Mouse (Mus musculus) midbrain, embryonic 11.5 days (tissue): ENCODE results near the gene Ddah1. TPM values are rescaled to one million over a fixed set of nuclear protein-coding genes. Genes with fewer than 3 reads are reported as not detected.

Experiments used
- ATAC-seq: fragments of 200-750 bp; cut with Nextera tagmentation; 2 replicates; pipeline ENCODE4 v1.8.0; 2017; ENCODE audit warnings: moderate TSS enrichment, moderate library complexity; ENCODE audit not compliant: low FRiP score
- DNase-seq: peaks from one replicate; pipeline ENCODE4 v3.0.0; 2015; ENCODE audit warnings: low spot score; ENCODE audit errors: missing footprints
- H3K27ac ChIP-seq: fragments of 300-500 bp; sonication (generic); 2 replicates; pipeline ENCODE4 v1.5.1; 2014; ENCODE audit warnings: low read depth, low read length
- H3K27me3 ChIP-seq: fragments of 300-500 bp; sonication (generic); 2 replicates; pipeline ENCODE4 v1.6.1; 2014; ENCODE audit warnings: mild to moderate bottlenecking, low read length, moderate library complexity, mixed read lengths; ENCODE audit not compliant: control insufficient read depth, insufficient read depth
- H3K36me3 ChIP-seq: fragments of 300-500 bp; sonication (generic); 2 replicates; pipeline ENCODE4 v1.6.1; 2014; ENCODE audit warnings: mild to moderate bottlenecking, low read length, moderate library complexity, mixed read lengths; ENCODE audit not compliant: control insufficient read depth, insufficient read depth
- H3K4me1 ChIP-seq: fragments of 300-500 bp; sonication (generic); 2 replicates; pipeline ENCODE4 v1.6.1; 2014; ENCODE audit warnings: low read length; ENCODE audit not compliant: control insufficient read depth, insufficient read depth
- H3K4me2 ChIP-seq: fragments of 300-500 bp; sonication (generic); 2 replicates; pipeline ENCODE4 v1.6.1; 2014; ENCODE audit warnings: mild to moderate bottlenecking, moderate library complexity
- H3K4me3 ChIP-seq: fragments of 300-500 bp; sonication (generic); 2 replicates; pipeline ENCODE4 v1.5.1; 2014; ENCODE audit warnings: low read depth, low read length
- H3K9ac ChIP-seq: fragments of 300-500 bp; sonication (generic); 2 replicates; pipeline ENCODE4 v1.6.1; 2014; ENCODE audit warnings: low read length
- H3K9me3 ChIP-seq: fragments of 300-500 bp; sonication (generic); 2 replicates; pipeline ENCODE4 v1.6.1; 2016; ENCODE audit warnings: low read length; ENCODE audit not compliant: control insufficient read depth
- WGBS: fragments of 180-500 bp; shearing (Covaris S2); extraction: QIAGEN DNeasy Blood & Tissue Kit; methylation state at CpG from one replicate; pipeline ENCODE4 v1.1.7; 2014; 5-methylcytosine and 5-hydroxymethylcytosine counted together
- polyA plus RNA-seq: library from polyadenylated mRNA; unstranded; fragments of >200 nt; fragmentation: Nextera tagmentation; extraction: Ambion mirVana; gene quantifications from 2 replicates; pipeline ENCODE4 v1.2.1, GENCODE M21; 2014

The Ddah1 gene
- polyA plus RNA-seq, 1 experiment from 2014 or later: 26.8 TPM

DNA sequence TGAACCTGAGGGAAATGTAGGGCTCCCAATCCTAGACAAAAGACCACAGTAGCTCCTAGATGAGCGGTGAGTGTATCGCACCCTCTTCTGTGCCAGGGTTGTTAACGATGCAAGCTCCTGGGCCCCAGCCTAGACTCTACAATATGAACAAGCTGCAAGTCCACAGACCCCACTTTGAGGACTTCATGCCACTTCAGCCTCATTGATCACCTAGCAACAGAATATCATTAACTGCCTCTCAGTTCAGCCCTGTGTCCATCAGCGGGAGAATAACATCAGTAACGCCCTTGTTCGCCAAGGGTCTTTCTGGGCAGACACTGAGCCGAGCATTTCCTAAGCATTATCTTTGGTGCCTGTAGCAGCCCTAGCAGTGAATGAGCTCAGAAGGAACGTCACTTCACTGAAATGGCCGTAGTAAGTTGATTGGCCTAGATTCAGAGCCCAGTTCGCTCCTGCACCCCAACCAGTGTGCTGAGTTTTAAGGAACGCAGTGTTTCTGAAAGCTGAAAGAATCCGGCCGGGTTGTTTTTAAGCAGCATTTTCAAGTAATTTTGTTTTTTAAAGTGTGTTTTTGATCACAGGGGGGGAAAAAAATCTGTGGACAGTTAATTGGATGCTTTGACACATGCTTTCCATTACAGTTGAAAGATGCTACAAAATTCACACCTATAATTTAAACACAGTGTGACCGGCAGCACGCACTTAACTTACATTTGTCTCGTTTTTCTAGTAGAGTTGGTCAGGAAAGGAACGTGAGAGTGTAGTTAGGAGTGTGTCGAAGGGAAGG lies 132.1 kb downstream of the Ddah1 start:
- Histone ChIP-seq H3K4me3 (no peak overlapping the region), H3K36me3 (no peaks in the 10 kb centered on the region), H3K4me1 (peaks cover 15% of the 10 kb centered on the region), H3K9me3 (no peaks in the 10 kb centered on the region), H3K4me2 (peak overlapping the region; percentile 10; the same call in 1 of the 2 replicates), H3K27ac (peak overlapping the region; percentile 49), H3K27me3 (peaks cover 28% of the 10 kb centered on the region), H3K9ac (no peak overlapping the region)
- WGBS: 41% methylated on average over 18 of the region's 18 CpGs
- peak; percentile 93 for DNase-seq
- peak; percentile 94 for ATAC-seq

DNA sequence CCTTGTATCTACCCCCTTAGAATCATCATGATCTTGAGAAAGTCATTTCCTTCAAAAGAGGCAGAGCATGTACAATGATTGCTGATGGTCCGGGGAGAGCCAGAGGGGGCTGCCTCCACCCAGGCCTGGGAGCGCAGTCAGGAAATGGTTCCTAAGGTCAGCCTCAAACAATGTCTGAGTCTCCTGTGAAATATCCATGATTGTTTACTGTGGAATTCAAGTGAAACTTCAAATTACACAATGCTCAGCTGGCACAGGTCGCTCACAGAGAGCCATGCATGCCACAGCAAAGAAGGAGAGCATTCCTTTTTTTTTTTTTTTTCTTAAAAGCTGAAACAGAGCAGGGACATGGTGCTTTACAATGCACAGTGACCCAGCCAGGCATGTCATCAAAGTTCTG lies 134.0 kb downstream of the Ddah1 start:
- H3K9ac ChIP-seq: no peak overlapping the region
- peaks cover 15% of the 10 kb centered on the region for H3K4me1 ChIP-seq
- DNase-seq (no peak), ATAC-seq (no peak)
- H3K27ac ChIP-seq: no peak overlapping the region
- peaks cover 27% of the 10 kb centered on the region for H3K27me3 ChIP-seq
- H3K9me3 ChIP-seq: no peaks in the 10 kb centered on the region
- WGBS: 79% methylated on average over 3 of the region's 3 CpGs
- no peak overlapping the region for H3K4me3 ChIP-seq
- H3K36me3 ChIP-seq: no peaks in the 10 kb centered on the region
- H3K4me2 ChIP-seq: no peak overlapping the region

DNA sequence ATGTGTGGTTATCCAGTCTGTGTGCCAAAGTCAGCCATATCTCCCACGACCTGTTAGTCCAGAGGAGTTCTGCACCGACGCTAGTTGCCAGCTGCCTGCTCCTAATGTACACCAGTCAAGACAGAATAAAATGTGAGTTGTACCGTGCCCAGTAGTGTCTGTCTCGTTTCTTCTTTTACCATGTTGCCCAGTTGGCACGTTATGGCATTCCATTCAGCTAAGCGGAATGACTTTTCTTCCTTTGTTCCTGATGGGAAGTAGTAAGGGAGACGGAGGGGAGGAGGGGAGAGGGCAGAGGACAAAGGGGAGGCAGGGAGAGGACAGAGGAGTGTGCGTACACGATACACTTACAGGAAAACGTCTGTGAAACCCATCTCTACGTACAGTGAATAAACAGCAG lies 135.7 kb downstream of the Ddah1 start:
- no peaks in the 10 kb centered on the region for H3K9me3 ChIP-seq
- WGBS: 82% methylated on average over 12 of the region's 12 CpGs
- no peaks in the 10 kb centered on the region for H3K36me3 ChIP-seq
- no peak overlapping the region for H3K27ac ChIP-seq
- no peak for ATAC-seq
- H3K4me3 ChIP-seq: no peak overlapping the region
- H3K4me1 ChIP-seq: peaks cover 15% of the 10 kb centered on the region
- DNase-seq: no peak
- no peak overlapping the region for H3K9ac ChIP-seq
- no peak overlapping the region for H3K4me2 ChIP-seq
- H3K27me3 ChIP-seq: peaks cover 12% of the 10 kb centered on the region

DNA sequence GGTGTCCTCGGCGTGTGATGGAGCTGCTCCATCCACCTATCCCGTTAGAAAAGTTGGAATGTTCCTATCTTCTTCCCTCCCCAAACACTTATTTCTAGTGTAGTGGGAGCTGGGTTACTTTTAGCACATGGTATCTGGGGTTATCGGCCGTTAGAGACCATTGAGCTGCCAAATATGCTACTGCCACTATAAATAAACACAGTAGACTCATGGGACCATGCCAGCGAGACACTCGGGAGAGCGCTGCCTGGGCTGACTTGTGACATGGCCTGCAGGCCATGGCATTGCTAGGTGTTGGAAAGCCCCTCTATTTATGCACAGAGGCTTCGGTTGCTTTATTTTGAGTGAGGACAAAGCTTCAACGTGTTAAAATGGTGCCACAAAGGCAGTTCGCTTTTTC lies 139.3 kb downstream of the Ddah1 start:
- 90% methylated on average over 11 of the region's 11 CpGs for WGBS
- Histone ChIP-seq H3K4me2 (no peak overlapping the region), H3K4me1 (no peaks in the 10 kb centered on the region), H3K9ac (no peak overlapping the region), H3K4me3 (no peak overlapping the region), H3K27ac (no peak overlapping the region), H3K9me3 (no peaks in the 10 kb centered on the region), H3K27me3 (no peaks in the 10 kb centered on the region; the same call in 1 of the 2 replicates), H3K36me3 (no peaks in the 10 kb centered on the region)
- ATAC-seq (no peak), DNase-seq (no peak)

DNA sequence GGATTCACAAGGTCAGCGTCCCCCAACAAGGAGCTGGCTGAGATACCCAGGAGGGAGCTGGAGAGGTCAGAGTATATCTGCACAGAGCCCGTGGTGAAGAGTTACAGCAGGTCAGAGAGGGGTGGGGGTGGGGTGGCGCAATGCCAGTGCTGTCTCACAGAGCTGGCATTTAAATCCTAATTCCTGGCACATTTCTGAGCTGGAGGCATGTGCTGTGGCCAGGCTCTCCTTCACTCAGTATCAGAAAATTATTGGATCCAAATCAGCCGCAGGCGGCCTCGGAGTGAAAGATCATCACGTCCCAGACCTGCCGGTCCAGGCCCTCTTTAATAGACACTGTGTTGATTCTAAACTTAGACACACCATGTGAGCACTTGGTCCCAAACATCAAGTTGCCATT lies 141.4 kb downstream of the Ddah1 start:
- no peak for ATAC-seq
- H3K4me2 ChIP-seq: no peak overlapping the region
- no peaks in the 10 kb centered on the region for H3K9me3 ChIP-seq
- no peak overlapping the region for H3K27ac ChIP-seq
- no peaks in the 10 kb centered on the region for H3K36me3 ChIP-seq
- DNase-seq: no peak
- no peaks in the 10 kb centered on the region for H3K4me1 ChIP-seq
- H3K9ac ChIP-seq: no peak overlapping the region
- 87% methylated on average over 8 of the region's 8 CpGs for WGBS
- no peaks in the 10 kb centered on the region for H3K27me3 ChIP-seq
- H3K4me3 ChIP-seq: no peak overlapping the region

DNA sequence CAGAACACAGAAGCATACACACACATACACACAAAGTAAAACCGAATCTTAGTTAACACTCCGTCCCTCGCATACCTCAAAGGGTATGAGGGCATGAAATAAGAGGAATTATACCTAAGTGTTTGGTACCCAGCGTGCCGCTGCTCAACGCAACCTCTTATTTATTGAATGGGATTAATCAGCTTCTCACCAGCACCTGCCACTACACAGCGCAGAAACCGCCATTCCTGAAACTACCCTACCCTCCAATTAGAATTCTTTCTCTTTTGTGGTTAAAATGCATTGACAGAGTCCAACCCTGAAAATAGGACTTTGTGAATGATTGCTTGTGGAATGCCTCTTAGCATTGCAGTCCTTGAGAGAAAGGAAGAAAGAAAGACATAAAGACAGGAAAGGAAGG lies 145.1 kb downstream of the Ddah1 start:
- Histone ChIP-seq H3K9ac (no peak overlapping the region), H3K4me2 (no peak overlapping the region), H3K4me1 (no peaks in the 10 kb centered on the region), H3K9me3 (no peaks in the 10 kb centered on the region), H3K27ac (no peak overlapping the region), H3K36me3 (no peaks in the 10 kb centered on the region), H3K4me3 (no peak overlapping the region), H3K27me3 (no peaks in the 10 kb centered on the region)
- WGBS: 87% methylated on average over 8 of the region's 8 CpGs
- no peak for DNase-seq
- no peak for ATAC-seq

DNA sequence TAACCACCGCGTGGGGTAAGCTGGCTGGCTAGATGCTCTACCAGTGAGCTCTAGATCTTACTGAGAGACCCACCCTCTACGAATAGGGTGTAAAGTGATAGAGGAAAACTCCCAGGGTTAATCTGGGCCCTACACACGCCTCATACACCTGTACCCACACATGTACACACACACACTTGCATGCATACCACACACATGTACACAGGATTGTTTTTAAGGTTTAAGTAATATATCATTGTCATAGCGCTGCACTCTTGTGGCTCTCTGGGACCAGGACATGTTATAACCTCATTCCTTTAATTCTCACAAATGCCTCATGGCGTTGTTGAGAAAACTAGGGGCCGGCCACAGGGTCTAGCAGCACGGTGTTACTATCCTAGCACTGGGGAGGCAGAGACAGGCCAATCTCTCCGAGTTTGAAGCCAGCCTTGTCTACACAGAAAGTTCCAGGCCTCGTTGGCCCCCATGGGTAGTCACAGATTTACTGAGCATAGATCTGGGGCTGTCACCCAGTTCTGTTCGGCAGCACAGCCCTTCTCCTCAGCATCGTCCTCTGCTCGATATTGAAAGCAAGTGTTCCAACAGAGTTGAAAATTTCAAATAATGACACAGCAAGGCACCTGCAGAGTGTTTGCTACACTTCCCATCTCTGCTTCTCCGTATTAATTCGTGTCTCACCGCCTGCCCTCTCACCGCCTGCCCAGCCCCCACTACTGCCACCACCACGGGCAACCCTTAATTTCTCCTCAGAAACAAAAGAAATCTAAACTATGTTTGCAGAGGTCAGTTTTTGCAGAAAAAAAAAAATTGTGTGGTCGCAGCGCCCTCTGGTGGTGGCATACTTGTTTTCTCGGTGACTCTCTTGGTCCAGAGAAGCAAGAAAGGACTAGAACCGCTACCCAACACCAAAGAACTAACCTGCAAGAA lies 146.6 kb downstream of the Ddah1 start:
- Histone ChIP-seq H3K4me2 (no peak overlapping the region), H3K27ac (no peak overlapping the region), H3K9me3 (no peaks in the 10 kb centered on the region), H3K4me3 (no peak overlapping the region), H3K4me1 (no peaks in the 10 kb centered on the region), H3K9ac (no peak overlapping the region), H3K27me3 (no peaks in the 10 kb centered on the region), H3K36me3 (no peaks in the 10 kb centered on the region)
- ATAC-seq: peak; percentile 51; the same call in 1 of the 2 replicates
- WGBS: 49% methylated on average over 22 of the region's 22 CpGs
- peak; percentile 98 for DNase-seq

DNA sequence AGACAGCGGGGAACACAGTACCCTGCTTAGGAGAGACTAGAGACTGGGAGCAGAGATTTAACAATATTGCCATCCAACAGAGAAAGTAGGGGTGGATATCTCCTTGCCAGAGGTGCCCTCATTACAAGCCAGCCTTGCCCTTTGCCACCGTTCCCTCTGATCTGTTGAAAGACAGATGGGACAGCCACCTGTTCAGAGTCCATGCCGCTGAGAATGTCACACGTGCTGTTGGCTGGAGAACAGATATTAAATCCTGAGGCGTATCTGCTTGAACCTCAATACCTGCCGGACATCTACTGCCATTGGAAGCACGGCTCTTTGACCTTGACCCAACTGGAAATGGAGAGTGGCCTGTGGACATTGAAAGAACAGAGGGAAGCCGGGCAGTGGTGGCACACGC lies 148.1 kb downstream of the Ddah1 start:
- H3K4me1 ChIP-seq: no peaks in the 10 kb centered on the region
- H3K4me3 ChIP-seq: no peak overlapping the region
- H3K36me3 ChIP-seq: no peaks in the 10 kb centered on the region
- no peaks in the 10 kb centered on the region for H3K27me3 ChIP-seq
- no peak overlapping the region for H3K4me2 ChIP-seq
- no peak overlapping the region for H3K9ac ChIP-seq
- no peak for ATAC-seq
- DNase-seq: no peak
- H3K9me3 ChIP-seq: no peaks in the 10 kb centered on the region
- 93% methylated on average over 9 of the region's 9 CpGs for WGBS
- H3K27ac ChIP-seq: no peak overlapping the region

DNA sequence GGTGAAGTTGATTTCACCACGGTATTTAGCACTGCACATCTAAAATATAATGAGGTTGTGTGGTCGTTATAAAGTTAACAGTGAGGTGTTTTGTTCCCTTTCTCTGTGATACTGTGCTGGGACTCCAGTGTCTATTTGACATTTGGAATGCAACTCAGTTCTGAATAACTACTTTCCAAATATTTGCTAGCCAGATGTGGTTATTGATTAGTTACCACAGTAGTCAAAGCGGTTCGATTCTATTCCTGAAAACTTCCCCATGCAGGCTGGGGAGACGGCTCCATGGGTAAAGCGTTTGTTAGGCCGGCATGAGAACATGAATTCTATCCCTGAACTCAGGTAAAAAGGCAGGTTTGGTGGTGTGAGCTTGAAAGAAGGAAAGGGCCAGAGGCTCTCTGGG lies 154.0 kb downstream of the Ddah1 start:
- 92% methylated on average over 7 of the region's 7 CpGs for WGBS
- H3K27ac ChIP-seq: no peak overlapping the region
- peak; percentile 68 for DNase-seq

More for the DNA sequence above, 154.0 kb downstream of the Ddah1 start:
- no peaks in the 10 kb centered on the region for H3K27me3 ChIP-seq
- H3K4me3 ChIP-seq: no peak overlapping the region
- no peaks in the 10 kb centered on the region for H3K4me1 ChIP-seq
- H3K36me3 ChIP-seq: no peaks in the 10 kb centered on the region
- H3K9me3 ChIP-seq: no peaks in the 10 kb centered on the region
- no peak overlapping the region for H3K9ac ChIP-seq
- no peak for ATAC-seq
- H3K4me2 ChIP-seq: no peak overlapping the region
